Mouse (Mus musculus): ENCODE data around the gene Mapk10.

The Mapk10 gene

GRCm38 (mm10) chr5:103211101-103211848, at the start of gene Mapk10:
Mapk10 (minus strand) TSS chr5:103211334.
- no peak for DNase-seq (ENCODE audit: extremely low read depth, insufficient read length, low spot score)

GRCm38 (mm10) chr5:103256144-103256543, 45.0 kb upstream of the Mapk10 start:
- DNase-seq (ENCODE audit: extremely low read depth, insufficient read length, low spot score): no peak

GRCm38 (mm10) chr5:103242430-103242829, 31.3 kb upstream of the Mapk10 start:
- no peak for DNase-seq (ENCODE audit: extremely low read depth, insufficient read length, low spot score)

- DNase-seq (ENCODE audit: extremely low read depth, insufficient read length, low spot score): peak; percentile 62
Observed at GRCm38 (mm10) chr5:103231822-103232221, 20.7 kb upstream of the Mapk10 start.

- no peak for DNase-seq (ENCODE audit: extremely low read depth, insufficient read length, low spot score)
Observed at GRCm38 (mm10) chr5:103230334-103230733, 19.2 kb upstream of the Mapk10 start.

GRCm38 (mm10) chr5:103229321-103229720, 18.2 kb upstream of the Mapk10 start:
- DNase-seq (ENCODE audit: extremely low read depth, insufficient read length, low spot score): no peak

- no peak for DNase-seq (ENCODE audit: extremely low read depth, insufficient read length, low spot score)
Observed at GRCm38 (mm10) chr5:103221997-103222396, 10.9 kb upstream of the Mapk10 start.

- no peak for DNase-seq (ENCODE audit: extremely low read depth, insufficient read length, low spot score)
Observed at GRCm38 (mm10) chr5:103210644-103211043, 490 bp downstream of the Mapk10 start.

GRCm38 (mm10) chr5:103210018-103210417, 1.1 kb downstream of the Mapk10 start:
- DNase-seq (ENCODE audit: extremely low read depth, insufficient read length, low spot score): no peak

GRCm38 (mm10) chr5:103209486-103209885, 1.6 kb downstream of the Mapk10 start:
- no peak for DNase-seq (ENCODE audit: extremely low read depth, insufficient read length, low spot score)

- DNase-seq (ENCODE audit: extremely low read depth, insufficient read length, low spot score): no peak
Observed at GRCm38 (mm10) chr5:103208869-103209268, 2.3 kb downstream of the Mapk10 start.

GRCm38 (mm10) chr5:103208021-103208511, 3.1 kb downstream of the Mapk10 start:
- DNase-seq (ENCODE audit: extremely low read depth, insufficient read length, low spot score): no peak

GRCm38 (mm10) chr5:103197796-103198325, 13.3 kb downstream of the Mapk10 start:
- DNase-seq (ENCODE audit: extremely low read depth, insufficient read length, low spot score): no peak

- DNase-seq (ENCODE audit: extremely low read depth, insufficient read length, low spot score): no peak
Observed at GRCm38 (mm10) chr5:103194549-103194948, 16.6 kb downstream of the Mapk10 start.

- DNase-seq (ENCODE audit: extremely low read depth, insufficient read length, low spot score): no peak
Observed at GRCm38 (mm10) chr5:103193700-103194099, 17.4 kb downstream of the Mapk10 start.

GRCm38 (mm10) chr5:103191577-103191976, 19.6 kb downstream of the Mapk10 start:
- no peak for DNase-seq (ENCODE audit: extremely low read depth, insufficient read length, low spot score)

GRCm38 (mm10) chr5:103184256-103184655, 26.9 kb downstream of the Mapk10 start:
- no peak for DNase-seq (ENCODE audit: extremely low read depth, insufficient read length, low spot score)

- no peak for DNase-seq (ENCODE audit: extremely low read depth, insufficient read length, low spot score)
Observed at GRCm38 (mm10) chr5:103181622-103182021, 29.5 kb downstream of the Mapk10 start.

GRCm38 (mm10) chr5:103177010-103177409, 34.1 kb downstream of the Mapk10 start:
- no peak for DNase-seq (ENCODE audit: extremely low read depth, insufficient read length, low spot score)

GRCm38 (mm10) chr5:103175989-103176388, 35.1 kb downstream of the Mapk10 start:
- no peak for DNase-seq (ENCODE audit: extremely low read depth, insufficient read length, low spot score)

GRCm38 (mm10) chr5:103174607-103175006, 36.5 kb downstream of the Mapk10 start:
- no peak for DNase-seq (ENCODE audit: extremely low read depth, insufficient read length, low spot score)

- DNase-seq (ENCODE audit: extremely low read depth, insufficient read length, low spot score): no peak
Observed at GRCm38 (mm10) chr5:103171207-103171606, 39.9 kb downstream of the Mapk10 start.

Measured in 3134 (cell line).